Comparison of ENCODE assay signal across 32 mouse cellular contexts in the genomic region with DNA sequence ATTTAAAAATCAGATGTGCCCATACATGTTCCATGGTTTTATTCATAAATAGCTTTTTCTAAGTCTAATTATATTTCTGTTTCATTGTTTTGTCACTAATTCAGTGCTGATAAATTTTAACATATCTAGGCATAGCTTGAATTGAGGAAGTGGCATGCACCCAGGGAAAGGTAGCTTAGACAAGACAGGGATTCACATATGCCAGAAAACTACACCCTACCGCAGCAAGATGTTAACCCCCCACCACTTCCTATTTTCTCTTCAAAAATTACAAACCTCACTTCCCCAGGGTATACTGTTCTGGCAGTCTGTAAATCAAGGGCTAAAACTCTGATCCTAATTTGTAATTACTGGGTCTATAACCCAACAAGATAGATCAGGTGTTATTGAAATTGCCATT.
"Had no signal": no experiment of that assay in that cellular context is flagged by ENCODE, and none has a peak within 500 bp of the region (broad histone marks: within the 10 kb centered on the region; RNA-seq: fewer than 3 reads in every experiment).

No protein-coding gene starts in this region.

- H3K9me3 ChIP-seq: limb, embryonic 10.5 days; limb, embryonic 12.5 days; limb, embryonic 13.5 days; limb, embryonic 15.5 days; liver, embryonic 12.5 days; liver, embryonic 13.5 days; liver, embryonic 15.5 days; lung, embryonic 15.5 days; megakaryocyte, embryonic 14.5 days; midbrain, embryonic 10.5 days; midbrain, embryonic 12.5 days; midbrain, embryonic 13.5 days; midbrain, embryonic 15.5 days; neural tube, embryonic 12.5 days had no signal

- DNase-seq: left cerebral cortex, postnatal 4 days; liver; liver, embryonic 13.5 days; liver, postnatal 0 days; lung, adult 18-20 months; lung, adult 2 months; lung, embryonic 14.5 days; lung, postnatal 10 days; lung, postnatal 14 days; lung, postnatal 36 days; lung, postnatal 4 days; midbrain, embryonic 14.5 days had no signal

- H3K9ac ChIP-seq: limb, embryonic 12.5 days; limb, embryonic 13.5 days; limb, embryonic 15.5 days; liver, embryonic 12.5 days; liver, embryonic 13.5 days; liver, embryonic 14.5 days; liver, embryonic 15.5 days; liver, postnatal 0 days; lung, embryonic 14.5 days; lung, embryonic 15.5 days; midbrain, embryonic 12.5 days; midbrain, embryonic 13.5 days; midbrain, embryonic 15.5 days; neural tube, embryonic 12.5 days had no signal

- H3K27ac ChIP-seq: limb, embryonic 10.5 days; limb, embryonic 12.5 days; limb, embryonic 13.5 days; limb, embryonic 15.5 days; liver, embryonic 12.5 days; liver, embryonic 13.5 days; liver, embryonic 14.5 days; liver, embryonic 15.5 days; lung, embryonic 15.5 days; macrophage; midbrain, embryonic 10.5 days; midbrain, embryonic 12.5 days; midbrain, embryonic 13.5 days; midbrain, embryonic 15.5 days; neural tube, embryonic 12.5 days had no signal

- H3K4me3 ChIP-seq: limb, embryonic 10.5 days; limb, embryonic 12.5 days; limb, embryonic 13.5 days; limb, embryonic 15.5 days; liver, embryonic 12.5 days; liver, embryonic 13.5 days; liver, embryonic 15.5 days; lung, embryonic 15.5 days; megakaryocyte, embryonic 14.5 days; midbrain, embryonic 10.5 days; midbrain, embryonic 12.5 days; midbrain, embryonic 13.5 days; midbrain, embryonic 15.5 days; myocyte; neural tube, embryonic 12.5 days had no signal

- H3K4me2 ChIP-seq: limb, embryonic 12.5 days; limb, embryonic 13.5 days; limb, embryonic 15.5 days; liver, embryonic 11.5 days; liver, embryonic 12.5 days; liver, embryonic 13.5 days; liver, embryonic 15.5 days; lung, embryonic 14.5 days; lung, embryonic 15.5 days; midbrain, embryonic 11.5 days; midbrain, embryonic 12.5 days; midbrain, embryonic 13.5 days; midbrain, embryonic 15.5 days; neural tube, embryonic 12.5 days had no signal

- ATAC-seq: liver, embryonic 12.5 days; liver, postnatal 0 days; lung, postnatal 0 days; midbrain, embryonic 13.5 days; midbrain, embryonic 15.5 days; midbrain, embryonic 16.5 days had no signal

- H3K4me1 ChIP-seq: limb, embryonic 10.5 days; limb, embryonic 12.5 days; limb, embryonic 13.5 days; limb, embryonic 15.5 days; liver, embryonic 12.5 days; liver, embryonic 13.5 days; liver, embryonic 15.5 days; lung, embryonic 15.5 days; megakaryocyte, embryonic 14.5 days; midbrain, embryonic 12.5 days; neural tube, embryonic 12.5 days had no signal

- H3K36me3 ChIP-seq: limb, embryonic 10.5 days; limb, embryonic 12.5 days; limb, embryonic 13.5 days; limb, embryonic 15.5 days; liver, embryonic 12.5 days; liver, embryonic 13.5 days; liver, embryonic 15.5 days; lung, embryonic 15.5 days; midbrain, embryonic 10.5 days; midbrain, embryonic 12.5 days; midbrain, embryonic 13.5 days; midbrain, embryonic 15.5 days; neural tube, embryonic 12.5 days had no signal

- H3K27me3 ChIP-seq: limb, embryonic 12.5 days; limb, embryonic 13.5 days; limb, embryonic 15.5 days; liver, embryonic 12.5 days; liver, embryonic 13.5 days; liver, embryonic 15.5 days; lung, embryonic 15.5 days; megakaryocyte, embryonic 14.5 days; midbrain, embryonic 12.5 days; midbrain, embryonic 13.5 days; midbrain, embryonic 15.5 days; neural tube, embryonic 12.5 days had no signal
